Mouse (Mus musculus) CD4-positive helper T cell, adult 2 months (primary cell): ENCODE data around the gene Rtf2.

Source experiments
- DNase-seq: peaks from one replicate; pipeline ENCODE4 v3.0.0-alpha.2; 2012; ENCODE audit warnings: low read depth, missing footprints, low spot score

Gene Rtf2

DNA sequence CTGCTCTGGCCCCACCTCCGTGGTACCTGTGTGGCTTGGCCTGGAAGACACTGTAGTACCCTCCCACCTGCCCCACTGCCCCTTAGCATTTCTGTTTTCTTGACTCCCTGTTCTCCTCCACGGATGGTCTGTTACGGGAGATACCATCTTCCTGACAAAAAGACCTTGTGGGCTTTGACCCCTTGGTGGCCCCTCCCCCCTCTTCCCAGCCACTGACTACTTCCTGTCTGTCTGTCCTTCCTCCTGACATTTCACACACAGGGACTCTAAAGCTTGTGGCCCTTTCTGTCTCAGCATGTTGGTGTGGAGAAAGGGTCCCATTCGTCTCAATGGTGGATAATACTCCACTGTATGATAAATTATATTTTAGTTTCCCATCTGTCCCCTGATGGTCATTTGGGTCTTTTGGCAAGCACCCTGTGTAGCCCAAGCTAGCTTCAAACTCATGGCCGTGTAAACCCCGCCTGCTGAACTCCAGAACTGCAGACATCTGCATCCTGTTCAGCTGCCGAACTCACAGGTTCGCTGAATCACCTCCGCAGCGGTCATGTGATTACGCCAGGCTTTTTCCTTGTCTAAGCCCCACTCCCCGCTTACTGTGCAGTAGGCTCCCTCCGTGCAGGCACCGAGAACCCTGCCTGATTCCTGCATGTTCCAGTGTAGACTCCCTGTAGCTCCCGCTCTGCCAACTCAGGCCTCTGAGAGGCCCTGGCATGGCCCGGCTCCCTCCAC lies 41.5 kb downstream of the Rtf2 start:
- DNase-seq: no peak

- DNase-seq: no peak
Observed at GRCm38 (mm10) chr2:172483766-172484413, 43.5 kb downstream of the Rtf2 start.

GRCm38 (mm10) chr2:172484696-172485370 lies 44.5 kb downstream of the Rtf2 start:
- DNase-seq: no peak

GRCm38 (mm10) chr2:172496736-172497345 lies 56.5 kb downstream of the Rtf2 start:
- no peak for DNase-seq

DNA sequence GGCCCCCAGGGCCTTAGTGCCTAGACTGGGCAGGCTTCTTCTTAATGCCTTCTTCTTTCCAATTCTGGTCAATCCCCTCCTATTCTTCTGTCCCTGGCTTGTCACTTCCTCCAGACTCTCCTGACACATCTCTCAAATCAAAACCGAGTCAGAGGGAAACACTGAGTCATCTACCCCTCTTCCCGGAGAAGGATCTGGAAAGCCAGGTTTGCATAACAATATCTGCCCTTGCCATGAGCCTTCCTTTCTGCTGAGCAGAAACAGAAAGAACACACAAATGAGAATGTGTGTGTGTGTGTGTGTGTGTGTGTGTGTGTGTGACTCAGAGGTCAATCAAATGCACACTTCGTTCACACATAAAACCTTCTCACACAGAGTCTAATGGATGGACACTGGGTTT lies 58.5 kb downstream of the Rtf2 start:
- no peak for DNase-seq

DNA sequence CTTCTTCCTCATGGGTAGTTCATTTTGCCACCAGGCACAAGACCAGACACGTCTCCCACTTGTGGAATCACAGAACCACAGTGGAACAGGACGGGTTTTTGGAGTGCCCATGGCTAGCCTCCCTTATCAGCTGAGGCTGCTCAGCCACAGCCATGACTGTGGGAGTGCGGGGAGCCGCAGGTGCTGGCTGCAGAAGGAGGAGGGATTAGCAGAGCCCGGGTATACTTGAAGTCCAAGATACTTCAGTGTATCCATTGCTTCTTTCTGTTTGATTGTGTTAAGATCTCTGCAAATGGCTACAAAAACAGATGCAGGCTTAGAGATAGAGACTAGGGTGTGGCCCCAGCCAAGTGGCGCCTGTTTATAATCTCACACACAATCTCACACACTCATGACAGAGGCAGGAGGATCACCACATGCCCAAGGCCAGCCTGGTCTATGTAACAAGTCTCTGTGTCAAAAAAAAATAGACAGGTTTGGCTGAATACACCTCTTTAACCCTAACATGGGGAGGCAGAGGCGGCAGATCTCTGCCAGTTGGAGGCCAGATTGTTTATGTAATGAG lies 60.5 kb downstream of the Rtf2 start:
- DNase-seq: no peak

- DNase-seq: peak; percentile 41
Observed at GRCm38 (mm10) chr2:172501341-172501740, 61.0 kb downstream of the Rtf2 start.

GRCm38 (mm10) chr2:172502168-172502567 lies 61.8 kb downstream of the Rtf2 start:
- no peak for DNase-seq

DNA sequence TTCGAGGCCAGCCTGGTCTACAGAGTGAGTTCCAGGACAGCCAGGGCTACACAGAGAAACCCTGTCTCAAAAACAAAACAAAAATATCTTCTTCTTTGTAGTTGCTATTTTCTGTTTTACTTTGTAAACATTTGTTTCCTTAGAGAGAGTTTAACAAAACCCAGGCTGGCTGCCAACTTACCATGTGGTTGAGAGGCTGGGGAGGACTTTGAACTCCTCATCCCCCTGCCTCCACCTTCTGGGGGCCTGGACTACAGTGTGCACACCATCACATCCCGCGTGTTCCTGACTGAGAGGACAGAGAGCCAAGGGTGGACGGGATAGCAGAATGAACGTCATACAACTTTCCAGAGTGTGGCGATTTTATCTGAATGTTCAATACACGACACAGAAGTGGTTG lies 65.8 kb downstream of the Rtf2 start:
- DNase-seq: no peak

DNA sequence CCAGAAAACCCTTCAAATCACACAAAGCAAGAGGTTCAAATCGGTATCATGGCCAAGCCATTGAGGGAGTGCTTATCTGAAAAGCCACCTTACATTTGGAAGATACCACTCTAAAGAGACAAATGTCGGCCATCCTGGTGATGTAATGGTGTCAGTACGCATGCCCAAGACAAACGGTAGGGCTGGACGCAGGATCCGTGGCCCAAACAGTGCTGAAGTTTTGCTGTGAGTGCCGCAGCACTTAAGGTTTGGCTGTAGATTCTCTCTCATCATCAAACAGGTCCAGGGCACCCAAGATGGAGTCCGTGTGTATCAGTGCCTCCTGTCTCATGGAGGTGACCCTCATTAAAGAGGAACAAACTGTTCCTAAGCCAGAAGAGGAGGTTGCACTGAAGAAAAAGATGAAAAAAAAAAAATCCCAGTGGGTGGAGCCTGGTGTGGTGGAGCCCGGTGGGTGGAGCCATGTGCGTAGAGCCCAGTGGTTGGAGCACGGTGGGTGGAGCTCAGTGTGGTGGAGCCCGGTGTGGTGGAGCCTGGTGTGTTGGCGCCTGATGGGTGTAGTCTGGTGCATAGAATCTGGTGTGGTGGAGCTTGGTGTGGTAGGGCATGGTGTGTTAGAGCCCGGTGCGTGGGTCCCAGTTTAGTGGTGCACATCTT lies 69.8 kb downstream of the Rtf2 start:
- no peak for DNase-seq

- no peak for DNase-seq
Observed at GRCm38 (mm10) chr2:172510899-172511298, 70.5 kb downstream of the Rtf2 start.

GRCm38 (mm10) chr2:172516407-172516992 lies 76.1 kb downstream of the Rtf2 start:
- no peak for DNase-seq
